Mouse (Mus musculus) kidney, postnatal 4 days (tissue): ENCODE measurements at regions not wholly inside any gene's neighbourhood (a gene's known extent, or its start where the extent isn't known, plus 50 kb on each side); places are given as distances from the start of the nearest gene placed in this dataset.

ENCODE experiments used
- DNase-seq, 2 experiments: peaks; one replicate each; pipeline ENCODE4 v3.0.0; 2021; ENCODE audit warnings: mixed read lengths in 2 of 2

GRCm38 (mm10) chr12:99097618-99098066 lies 177.3 kb downstream of the Ttc8 start:
- peak; percentile 20 to 29 for DNase-seq

GRCm38 (mm10) chr12:99099881-99100280 lies 179.5 kb downstream of the Ttc8 start:
- no peak for DNase-seq

GRCm38 (mm10) chr12:99108616-99109015 lies 188.2 kb downstream of the Ttc8 start:
- no peak for DNase-seq

GRCm38 (mm10) chr12:99113781-99114180 lies 193.4 kb downstream of the Ttc8 start:
- DNase-seq, result no peak

GRCm38 (mm10) chr12:99116491-99116890 lies 196.1 kb downstream of the Ttc8 start:
- DNase-seq, result peak; percentile 36 to 47

GRCm38 (mm10) chr12:99118381-99119115 lies 198.2 kb downstream of the Ttc8 start:
- no peak for DNase-seq

- DNase-seq, result no peak
Observed at GRCm38 (mm10) chr12:99119966-99120365, 199.6 kb downstream of the Ttc8 start.

- DNase-seq, result peak; percentile 39 to 56
Observed at GRCm38 (mm10) chr12:99123611-99124495, 203.5 kb downstream of the Ttc8 start.

GRCm38 (mm10) chr12:99126129-99126528 lies 205.8 kb downstream of the Ttc8 start:
- no peak for DNase-seq
